Mouse (Mus musculus): ENCODE measurements around the gene Ank2. TPM values are rescaled to one million over a fixed set of nuclear protein-coding genes. Genes with fewer than 3 reads are reported as not detected.

Ank2 gene
- polyA plus RNA-seq, 1 experiment from 2014 or later = 159 TPM

DNA sequence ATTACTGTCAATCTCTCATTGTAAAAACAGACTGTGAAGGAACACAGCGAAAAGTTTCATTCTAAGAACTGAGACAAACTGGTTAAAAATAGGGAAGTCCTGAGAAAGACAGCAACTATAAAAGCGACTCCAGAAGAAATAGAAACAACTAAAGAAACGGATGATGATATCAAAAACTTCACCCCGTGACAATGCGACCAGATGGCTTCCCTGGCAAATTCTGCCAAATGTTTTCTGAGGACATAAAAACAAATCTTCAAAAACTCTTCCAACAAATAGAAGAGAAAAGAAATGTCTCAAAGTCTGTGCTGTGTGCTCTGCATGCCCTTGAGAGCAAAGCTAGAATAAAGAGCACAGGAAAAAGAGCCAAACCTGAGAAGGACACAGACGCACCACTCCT is 129.6 kb downstream of the Ank2 start:
- H3K27me3 ChIP-seq = no peaks in the 10 kb centered on the region
- H3K4me3 ChIP-seq = no peak overlapping the region
- no peak overlapping the region for H3K4me2 ChIP-seq (replicated peaks)
- H3K36me3 ChIP-seq = no peaks in the 10 kb centered on the region; the same call in 1 of the 2 replicates
- H3K27ac ChIP-seq (replicated peaks) = no peak overlapping the region
- H3K9ac ChIP-seq (replicated peaks) = no peak overlapping the region
- H3K4me1 ChIP-seq = 0 out of 2 replicates have a peak, but pooled peaks cover 6% of the 10 kb centered on the region
- 68% methylated on average over 6 of the region's 6 CpGs for WGBS
- no peak for ATAC-seq (replicated peaks)
- no peaks in the 10 kb centered on the region for H3K9me3 ChIP-seq

DNA sequence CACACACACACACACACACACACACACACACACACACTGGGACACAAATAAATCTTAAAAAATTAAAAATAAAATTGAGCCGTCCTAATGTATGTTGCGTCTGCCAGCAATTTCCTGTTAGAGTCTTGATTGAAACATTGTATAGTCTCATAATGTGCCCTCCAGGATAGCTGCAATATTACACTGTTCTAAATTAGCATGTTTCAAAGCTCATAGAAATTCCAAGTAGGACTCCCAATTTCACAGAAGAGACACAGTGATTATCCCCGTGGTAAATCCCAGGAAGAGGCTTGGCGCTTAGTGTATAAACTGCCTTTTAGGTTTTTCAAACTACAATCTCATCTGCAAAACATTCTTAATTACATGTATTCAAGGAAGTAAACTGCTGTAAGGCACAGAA is 131.7 kb downstream of the Ank2 start:
- Histone ChIP-seq H3K36me3 (no peaks in the 10 kb centered on the region; the same call in 1 of the 2 replicates), H3K4me2 (replicated peaks) (no peak overlapping the region), H3K4me3 (no peak overlapping the region), H3K4me1 (0 out of 2 replicates have a peak, but pooled peaks cover 8% of the 10 kb centered on the region), H3K9ac (replicated peaks) (no peak overlapping the region), H3K27me3 (no peaks in the 10 kb centered on the region), H3K27ac (replicated peaks) (no peak overlapping the region), H3K9me3 (no peaks in the 10 kb centered on the region)
- WGBS = 73% methylated on average over 4 of the region's 4 CpGs
- no peak for ATAC-seq (replicated peaks)

DNA sequence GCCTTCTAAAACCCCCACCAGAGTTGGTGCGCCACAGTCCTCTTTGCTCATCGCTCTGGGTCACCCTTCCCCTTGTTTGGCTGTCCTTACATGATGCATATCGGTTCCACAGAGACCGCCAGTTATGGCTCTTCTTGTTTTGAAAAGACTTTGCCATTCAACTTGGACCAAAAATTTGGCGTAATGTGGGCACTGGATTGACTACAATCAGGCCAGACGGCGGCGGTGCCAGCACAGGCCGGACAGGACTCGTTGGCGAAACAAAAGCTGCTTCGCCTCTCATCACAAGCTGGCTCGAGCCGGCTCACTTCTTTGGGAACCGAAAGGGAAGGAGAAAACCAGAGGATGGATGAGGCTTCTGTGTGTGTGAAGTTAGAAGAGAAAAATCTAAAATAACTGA is 135.6 kb downstream of the Ank2 start:
- no peaks in the 10 kb centered on the region for H3K27me3 ChIP-seq
- H3K4me3 ChIP-seq = no peak overlapping the region
- H3K4me2 ChIP-seq (replicated peaks) = no peak overlapping the region
- H3K36me3 ChIP-seq = no peaks in the 10 kb centered on the region
- H3K9me3 ChIP-seq = no peaks in the 10 kb centered on the region
- no peak overlapping the region for H3K9ac ChIP-seq (replicated peaks)
- WGBS = 74% methylated on average over 15 of the region's 15 CpGs
- no peak; the same call in 1 of the 2 replicates for ATAC-seq (replicated peaks)
- no peak overlapping the region for H3K27ac ChIP-seq (replicated peaks)
- 0 out of 2 replicates have a peak, but pooled peaks cover 13% of the 10 kb centered on the region for H3K4me1 ChIP-seq

DNA sequence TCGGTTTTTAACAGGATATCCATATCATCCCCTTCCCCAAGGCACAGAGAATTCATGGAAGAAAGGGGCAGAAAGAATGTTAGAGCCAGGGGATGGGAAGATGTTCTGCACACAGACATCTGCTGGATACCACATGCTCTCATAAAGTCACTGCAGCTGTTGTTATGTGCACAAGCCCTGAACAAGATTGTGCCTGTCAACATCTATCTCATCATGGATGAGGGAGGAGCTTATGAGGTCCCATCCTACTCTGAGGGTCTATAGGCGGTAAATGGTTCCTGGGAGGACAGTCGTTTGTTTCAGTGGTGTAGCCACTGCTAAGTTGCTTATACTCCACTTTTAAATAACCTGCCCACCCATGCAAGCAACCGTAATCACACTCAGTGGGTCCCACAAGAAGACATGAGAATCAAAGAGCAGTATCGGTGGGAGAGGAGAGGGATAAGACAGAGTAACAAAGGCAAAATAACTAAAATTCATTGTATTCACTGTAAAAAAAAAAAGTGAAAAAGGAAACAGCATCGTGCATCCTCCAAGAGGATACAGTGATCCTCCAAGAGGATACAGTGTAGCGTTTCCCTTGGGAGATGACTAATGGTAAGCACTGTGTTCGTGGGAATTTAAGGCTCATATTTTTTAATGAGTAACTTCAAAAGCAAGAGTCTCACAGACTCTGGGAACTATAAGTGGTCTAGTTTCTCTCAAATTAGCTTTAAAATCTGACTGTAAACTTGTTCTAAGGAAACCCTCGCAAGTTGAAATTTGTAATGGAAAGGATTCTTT is 136.3 kb downstream of the Ank2 start:
- Histone ChIP-seq H3K27ac (replicated peaks) (no peak overlapping the region), H3K9me3 (no peaks in the 10 kb centered on the region), H3K27me3 (no peaks in the 10 kb centered on the region), H3K4me3 (no peak overlapping the region), H3K36me3 (no peaks in the 10 kb centered on the region), H3K4me2 (replicated peaks) (no peak overlapping the region), H3K4me1 (0 out of 2 replicates have a peak, but pooled peaks cover 10% of the 10 kb centered on the region), H3K9ac (replicated peaks) (no peak overlapping the region)
- no peak for ATAC-seq (replicated peaks)
- 86% methylated on average over 9 of the region's 9 CpGs for WGBS

DNA sequence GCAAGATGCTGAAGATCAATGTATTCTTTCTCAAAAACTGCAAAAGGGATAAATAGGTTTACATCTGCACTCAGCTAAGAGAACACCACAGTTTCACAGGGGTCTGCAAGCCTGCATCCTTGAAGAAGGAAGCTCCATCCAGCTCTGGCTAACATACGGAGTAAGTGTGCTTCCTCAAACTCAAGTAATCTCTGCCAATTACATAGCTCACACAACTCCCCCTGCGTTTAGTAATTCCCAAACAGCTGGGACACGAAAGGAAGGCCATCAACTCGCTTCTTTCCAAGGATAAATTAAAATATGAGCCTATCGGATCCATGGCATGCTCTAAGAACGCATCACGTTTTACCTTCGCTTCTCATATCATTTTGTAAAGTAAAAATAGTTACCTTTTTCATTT is 137.3 kb downstream of the Ank2 start:
- Histone ChIP-seq H3K36me3 (no peaks in the 10 kb centered on the region), H3K27ac (replicated peaks) (no peak overlapping the region), H3K4me2 (replicated peaks) (no peak overlapping the region), H3K9ac (replicated peaks) (no peak overlapping the region), H3K4me3 (no peak overlapping the region), H3K4me1 (0 out of 2 replicates have a peak, but pooled peaks cover 6% of the 10 kb centered on the region), H3K9me3 (no peaks in the 10 kb centered on the region), H3K27me3 (no peaks in the 10 kb centered on the region)
- WGBS = 68% methylated on average over 8 of the region's 8 CpGs
- no peak for ATAC-seq (replicated peaks)

DNA sequence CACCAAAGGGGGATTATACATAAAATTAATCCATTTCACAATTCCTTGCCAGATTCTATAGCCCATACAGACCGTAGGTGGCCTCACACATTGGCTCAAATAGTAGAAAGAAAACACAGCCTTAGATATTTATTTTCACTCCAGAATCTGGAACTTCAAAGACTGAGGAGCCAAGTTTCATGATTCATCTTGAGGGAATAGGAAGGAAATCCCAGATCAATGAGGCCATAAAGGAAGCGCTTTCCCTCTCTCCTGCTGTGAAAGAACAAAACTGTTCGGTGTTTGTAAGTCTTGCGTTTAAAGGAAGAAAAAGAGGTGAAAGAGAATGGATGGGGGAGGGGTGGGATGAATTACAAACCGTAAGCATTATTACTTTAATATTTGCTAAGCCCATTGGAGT is 137.8 kb downstream of the Ank2 start:
- no peak for ATAC-seq (replicated peaks)
- Histone ChIP-seq H3K27me3 (no peaks in the 10 kb centered on the region), H3K4me1 (0 out of 2 replicates have a peak, but pooled peaks cover 6% of the 10 kb centered on the region), H3K4me3 (no peak overlapping the region), H3K9me3 (no peaks in the 10 kb centered on the region), H3K27ac (replicated peaks) (no peak overlapping the region), H3K36me3 (no peaks in the 10 kb centered on the region), H3K4me2 (replicated peaks) (no peak overlapping the region), H3K9ac (replicated peaks) (no peak overlapping the region)
- 21% methylated on average over 5 of the region's 5 CpGs for WGBS

DNA sequence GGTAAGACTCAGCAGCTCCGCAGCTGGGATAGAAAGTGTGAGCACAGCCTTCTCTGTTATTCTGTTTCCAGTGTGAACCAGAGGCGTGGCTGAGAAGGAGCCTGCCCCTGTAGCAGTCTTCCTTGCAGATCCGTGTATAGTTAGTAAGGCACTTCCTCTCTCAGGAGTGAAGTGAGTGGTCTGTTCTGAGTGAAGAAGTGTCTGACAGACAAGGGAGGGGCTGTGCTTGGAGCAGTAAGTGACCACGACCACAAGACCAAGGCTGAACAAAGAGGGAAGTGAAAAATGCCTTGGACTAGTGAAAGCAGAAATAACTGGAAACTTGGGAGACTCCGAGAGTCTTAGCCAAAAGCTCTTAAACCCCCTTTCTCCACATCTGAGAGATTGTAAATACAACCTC is 143.9 kb downstream of the Ank2 start:
- ATAC-seq (replicated peaks) = no peak; the same call in 1 of the 2 replicates
- 53% methylated on average over 5 of the region's 5 CpGs for WGBS

DNA sequence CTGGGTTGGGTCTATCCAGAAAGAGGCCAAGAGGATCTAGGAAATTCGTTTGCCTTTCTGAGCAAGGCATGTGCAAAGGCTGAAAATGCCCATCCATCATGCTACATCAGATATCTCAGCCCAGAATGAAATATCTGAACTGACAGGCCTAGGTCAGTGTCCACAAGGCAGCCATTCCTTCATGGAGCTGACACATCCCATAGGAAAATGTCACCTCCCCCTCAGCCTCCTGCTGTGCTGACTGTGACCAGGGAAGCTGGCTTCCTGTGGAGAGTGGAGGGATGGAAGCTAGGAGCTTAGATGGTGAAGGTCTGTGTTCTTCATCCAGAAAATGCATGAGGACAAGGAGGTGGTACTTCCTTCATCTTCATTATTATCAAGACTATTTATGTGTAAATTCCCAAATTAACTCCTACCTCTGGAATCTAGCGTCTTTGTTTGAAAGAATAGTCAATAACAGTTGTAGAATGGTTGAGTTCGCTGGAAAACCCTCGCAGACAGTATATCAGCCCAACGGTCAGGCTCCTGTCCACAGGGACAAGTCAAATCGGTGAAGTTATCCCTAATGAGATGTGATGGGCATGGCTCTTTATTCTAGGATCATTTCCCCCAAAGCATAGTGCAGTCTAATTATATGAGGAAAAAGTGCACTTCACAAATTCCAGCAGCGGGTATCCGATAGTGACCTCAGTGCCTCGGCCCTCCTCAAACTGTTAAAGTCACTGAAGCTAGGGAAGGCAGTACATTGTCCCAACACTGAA is 148.4 kb downstream of the Ank2 start:
- Histone ChIP-seq H3K9me3 (no peaks in the 10 kb centered on the region), H3K4me3 (no peak overlapping the region), H3K27me3 (no peaks in the 10 kb centered on the region), H3K27ac (replicated peaks) (no peak overlapping the region), H3K36me3 (no peaks in the 10 kb centered on the region), H3K4me1 (no peaks in the 10 kb centered on the region), H3K9ac (replicated peaks) (no peak overlapping the region), H3K4me2 (replicated peaks) (no peak overlapping the region)
- no peak for ATAC-seq (replicated peaks)
- WGBS = 91% methylated on average over 9 of the region's 9 CpGs

More for the DNA sequence above, 143.9 kb downstream of the Ank2 start:
- Histone ChIP-seq H3K4me1 (no peaks in the 10 kb centered on the region), H3K4me3 (no peak overlapping the region), H3K9me3 (no peaks in the 10 kb centered on the region), H3K9ac (replicated peaks) (no peak overlapping the region), H3K36me3 (no peaks in the 10 kb centered on the region), H3K4me2 (replicated peaks) (no peak overlapping the region), H3K27me3 (no peaks in the 10 kb centered on the region), H3K27ac (replicated peaks) (no peak overlapping the region)

DNA sequence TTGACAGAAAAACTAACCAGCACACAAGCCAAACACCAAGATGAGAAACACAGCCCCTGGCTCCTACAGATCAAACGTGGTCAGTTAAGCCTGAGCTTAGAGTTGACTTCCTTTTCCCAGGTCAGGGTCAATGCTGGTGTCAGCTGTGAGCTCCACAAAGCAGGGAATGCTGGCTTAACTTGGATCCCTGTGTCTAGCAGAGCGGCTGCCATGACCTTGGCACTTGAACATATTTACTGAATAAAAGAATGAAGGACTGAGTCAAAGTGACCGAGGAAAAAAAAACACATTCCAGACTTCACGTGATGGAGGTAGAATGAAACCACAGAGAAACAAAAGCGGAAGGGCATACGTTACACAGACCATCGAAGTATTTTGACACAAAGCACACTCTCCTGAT is 150.2 kb downstream of the Ank2 start:
- Histone ChIP-seq H3K4me1 (no peaks in the 10 kb centered on the region), H3K36me3 (no peaks in the 10 kb centered on the region), H3K27me3 (no peaks in the 10 kb centered on the region), H3K4me3 (no peak overlapping the region), H3K9ac (replicated peaks) (no peak overlapping the region), H3K4me2 (replicated peaks) (no peak overlapping the region), H3K9me3 (no peaks in the 10 kb centered on the region), H3K27ac (replicated peaks) (no peak overlapping the region)
- WGBS = 86% methylated on average over 7 of the region's 7 CpGs
- no peak for ATAC-seq (replicated peaks)

DNA sequence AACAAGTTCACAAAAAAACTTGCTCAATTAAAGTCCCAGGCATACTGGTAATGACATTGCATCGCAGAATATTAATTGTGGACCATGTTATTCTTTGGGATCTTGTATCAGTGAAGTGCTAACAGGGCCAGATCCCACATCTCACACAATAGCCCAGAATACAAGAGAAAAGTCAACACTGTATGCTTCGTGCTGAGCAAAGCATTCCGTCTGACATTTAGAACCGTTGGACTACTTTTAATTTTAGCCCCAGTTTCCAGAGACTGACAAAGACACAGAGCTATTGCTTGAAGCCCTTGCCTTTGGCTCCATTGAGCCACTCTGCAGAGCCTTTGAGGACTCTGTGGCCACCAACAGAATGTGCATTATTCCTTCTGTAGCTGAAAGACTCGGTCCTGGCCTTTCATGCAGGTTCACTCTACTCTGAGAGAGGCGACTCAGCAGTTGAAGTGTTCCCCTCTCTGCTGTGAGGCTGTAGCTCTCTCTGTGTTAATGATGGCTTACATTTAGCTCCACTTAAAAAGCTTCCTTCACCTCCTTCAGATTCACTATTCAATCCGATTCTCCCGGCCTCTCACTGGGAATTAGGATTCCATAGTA is 153.2 kb downstream of the Ank2 start:
- no peak overlapping the region for H3K9ac ChIP-seq (replicated peaks)
- H3K4me2 ChIP-seq (replicated peaks) = no peak overlapping the region
- no peaks in the 10 kb centered on the region for H3K4me1 ChIP-seq
- no peaks in the 10 kb centered on the region for H3K27me3 ChIP-seq
- H3K36me3 ChIP-seq = no peaks in the 10 kb centered on the region
- no peaks in the 10 kb centered on the region for H3K9me3 ChIP-seq
- peak; percentile 76 for ATAC-seq (replicated peaks)
- no peak overlapping the region for H3K27ac ChIP-seq (replicated peaks)
- no peak overlapping the region for H3K4me3 ChIP-seq
- 47% methylated on average over 8 of the region's 8 CpGs for WGBS

DNA sequence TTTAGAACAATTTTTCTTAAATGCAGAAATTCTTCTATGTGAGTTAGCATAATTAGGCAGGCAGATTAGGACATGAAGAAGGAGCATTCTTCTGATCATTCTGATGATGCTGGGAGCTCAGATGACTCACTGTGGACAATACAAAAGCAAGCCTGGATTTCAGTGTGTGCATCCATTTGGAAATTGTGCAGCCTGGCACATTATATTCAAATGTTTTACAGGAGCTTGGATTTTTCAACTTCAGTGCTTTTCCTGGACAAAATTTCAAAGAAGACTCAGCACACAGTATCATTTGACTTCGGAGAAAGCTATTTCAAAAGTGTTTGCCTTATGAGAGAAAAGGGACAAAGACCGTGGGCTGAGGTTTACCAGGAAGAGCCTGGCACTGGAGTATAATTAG is 157.8 kb downstream of the Ank2 start:
- Histone ChIP-seq H3K27me3 (no peaks in the 10 kb centered on the region), H3K4me2 (replicated peaks) (no peak overlapping the region), H3K9ac (replicated peaks) (no peak overlapping the region), H3K4me1 (no peaks in the 10 kb centered on the region), H3K27ac (replicated peaks) (no peak overlapping the region; the same call in 1 of the 2 replicates), H3K4me3 (no peak overlapping the region), H3K9me3 (no peaks in the 10 kb centered on the region), H3K36me3 (no peaks in the 10 kb centered on the region)
- no peak for ATAC-seq (replicated peaks)
- 41% methylated on average over 2 of the region's 2 CpGs for WGBS

DNA sequence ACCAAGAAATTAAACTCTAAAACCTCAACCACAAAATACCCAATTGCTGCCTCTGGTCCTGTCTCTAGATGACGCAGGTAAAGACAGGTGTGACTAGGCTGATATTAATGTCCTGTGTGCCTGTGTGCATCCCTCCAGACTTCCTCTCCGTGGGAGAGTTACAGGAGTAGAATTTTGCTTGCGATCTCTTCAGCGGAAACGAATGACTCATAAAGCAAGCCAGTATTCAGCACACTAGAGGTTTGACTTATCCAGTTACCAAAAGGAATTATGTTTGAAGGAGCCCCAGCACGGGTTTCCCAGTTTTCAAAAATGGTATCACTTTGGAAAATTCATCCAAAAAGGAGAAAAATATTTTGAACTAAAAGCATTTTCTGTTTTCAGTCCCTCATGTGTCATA is 164.3 kb downstream of the Ank2 start:
- no peak overlapping the region for H3K4me2 ChIP-seq (replicated peaks)
- H3K9ac ChIP-seq (replicated peaks) = no peak overlapping the region
- WGBS = 92% methylated on average over 6 of the region's 6 CpGs
- H3K4me1 ChIP-seq = no peaks in the 10 kb centered on the region
- no peak for ATAC-seq (replicated peaks)
- H3K4me3 ChIP-seq = no peak overlapping the region
- no peaks in the 10 kb centered on the region for H3K9me3 ChIP-seq
- no peaks in the 10 kb centered on the region for H3K36me3 ChIP-seq
- H3K27ac ChIP-seq (replicated peaks) = no peak overlapping the region
- H3K27me3 ChIP-seq = no peaks in the 10 kb centered on the region

Data from forebrain, embryonic 15.5 days (tissue).